Mouse (Mus musculus): ENCODE measurements around the gene Angpt4.

DNA sequence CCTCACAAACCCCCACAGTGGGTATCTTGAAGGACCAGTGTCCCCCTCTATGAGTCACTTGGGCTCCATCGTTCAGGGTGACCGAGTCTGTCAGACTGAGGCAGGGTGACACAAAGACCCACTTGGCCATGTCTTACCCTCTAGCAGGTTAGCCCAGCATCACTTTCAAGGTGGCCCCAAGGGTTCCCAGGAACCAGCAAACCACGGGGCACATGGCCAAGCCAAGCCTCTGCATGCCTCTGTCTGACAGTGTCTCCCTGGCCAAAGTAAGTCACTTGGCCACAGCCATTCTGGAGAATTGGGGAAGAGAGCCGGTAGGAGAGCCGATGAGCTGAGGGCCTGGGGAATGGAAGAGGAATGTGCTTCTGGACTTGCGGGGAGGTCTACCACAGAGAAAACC is 7.7 kb upstream of the Angpt4 start:
- no peak for TF ChIP-seq POLR2A (IDR thresholded peaks at IDR 0.05; ENCODE audit: insufficient read depth, low read depth, low read length)
- TF ChIP-seq CTCF (IDR thresholded peaks at IDR 0.05) = no peak

Measured in heart, adult 2 months (tissue).